Mouse (Mus musculus) heart, postnatal 25 days (tissue): ENCODE data around the gene Ddx41. TPM values are rescaled to one million over a fixed set of nuclear protein-coding genes. Genes with fewer than 3 reads are reported as not detected.
A peak's percentile ranks its signal among the peaks of the same experiment; 100 is the strongest.

Experiments
- DNase-seq: peaks from one replicate; pipeline ENCODE4 v3.0.0; 2022; ENCODE audit warnings: low spot score
- intact Hi-C: fragments of 180-260 bp; cut with DNase I; formaldehyde crosslinking; loops from one replicate; pipeline ENCODE4 v1.15.1; 2025
- total RNA-seq, 2 experiments: library from RNA; stranded (reverse); gene quantifications; 2 replicates each; pipeline ENCODE4 v1.2.3; 2021

The Ddx41 gene
- total RNA-seq, 2 experiments from 2014 or later, result 13.1 to 13.2 TPM

- DNase-seq, result no peak
- intact Hi-C loops, result no loop called here
Measured at GRCm38 (mm10) chr13:55511492-55511861, 25.0 kb downstream of the Ddx41 start.

DNA sequence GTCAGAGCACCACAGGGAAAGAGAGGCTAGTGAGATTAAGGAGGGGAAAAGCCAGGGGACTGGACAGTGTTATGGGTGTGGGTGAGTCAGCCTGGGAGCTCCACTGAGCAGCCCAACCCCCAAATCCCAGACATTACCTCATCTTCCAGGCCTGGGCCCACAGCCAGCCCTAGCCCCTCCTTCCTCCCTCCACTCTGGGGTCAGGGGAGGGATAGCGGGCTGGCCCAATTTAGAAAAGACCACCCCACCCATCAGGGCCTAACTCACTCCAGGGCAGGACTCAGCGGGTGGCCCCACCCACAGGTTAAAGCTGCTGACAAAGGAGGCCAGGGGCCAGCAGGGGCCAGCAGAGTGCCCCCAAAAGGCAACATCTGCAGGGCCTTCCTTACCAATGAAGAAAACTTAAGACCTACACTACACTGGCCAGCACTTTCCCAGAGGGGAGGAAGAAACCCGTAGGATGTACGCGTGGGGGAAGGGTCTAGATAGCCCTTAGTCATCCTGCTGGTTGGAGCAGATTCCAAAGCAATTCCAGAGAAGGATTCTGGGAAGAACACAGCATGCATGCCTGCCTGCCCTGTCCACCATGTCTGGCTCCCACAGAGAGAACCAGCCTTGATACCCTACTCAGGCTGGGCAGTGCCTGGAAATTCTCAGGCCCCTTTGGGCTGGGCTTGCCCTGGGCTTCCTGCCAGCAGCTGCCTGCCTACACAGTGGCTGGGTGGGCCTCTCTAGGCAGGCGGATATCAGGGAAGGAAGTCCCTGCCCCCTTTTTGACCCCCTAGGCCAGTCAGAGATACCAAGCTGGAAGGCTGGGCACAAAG is 25.6 kb downstream of the Ddx41 start:
- intact Hi-C loops, result no loop called here
- peak; percentile 92 for DNase-seq

DNA sequence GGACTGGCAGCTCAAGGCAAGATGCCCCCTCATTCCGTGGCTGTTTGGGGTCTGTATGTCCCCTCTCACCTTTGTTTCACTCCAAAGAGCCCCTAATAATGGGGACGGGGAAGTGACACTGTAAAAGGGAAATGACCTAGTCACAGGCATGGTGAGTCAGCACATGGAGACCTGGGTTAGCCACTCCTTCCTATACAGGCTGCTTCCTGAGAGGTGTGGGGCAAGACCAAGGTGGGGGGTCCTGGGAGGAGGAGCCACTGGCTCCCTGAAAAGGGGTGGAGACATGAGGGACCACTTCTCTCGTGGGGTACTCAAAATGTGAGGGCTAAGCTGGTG is 26.2 kb downstream of the Ddx41 start:
- no peak for DNase-seq
- intact Hi-C loops, result no loop called here

DNA sequence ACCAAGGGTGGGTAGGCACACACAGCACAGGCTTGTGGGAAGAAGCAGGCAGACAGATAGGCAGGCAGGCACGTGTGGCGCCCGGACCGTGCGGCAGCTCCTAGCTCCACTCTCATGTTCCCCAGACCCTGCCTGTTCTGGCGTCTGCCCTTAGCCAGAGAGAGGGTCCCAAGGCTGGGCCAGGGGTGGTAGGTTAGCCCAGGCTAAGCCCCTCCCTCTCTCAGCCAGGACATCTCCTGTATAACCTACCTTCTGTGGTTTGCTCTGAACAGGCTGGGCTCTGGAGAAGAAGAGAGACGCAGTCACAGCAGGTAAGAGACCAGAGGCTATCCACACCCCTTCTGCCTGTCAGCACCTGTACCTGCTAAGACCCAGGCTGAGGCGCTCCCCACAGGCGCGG is 27.9 kb downstream of the Ddx41 start:
- DNase-seq, result no peak
- intact Hi-C loops, result no loop called here

DNA sequence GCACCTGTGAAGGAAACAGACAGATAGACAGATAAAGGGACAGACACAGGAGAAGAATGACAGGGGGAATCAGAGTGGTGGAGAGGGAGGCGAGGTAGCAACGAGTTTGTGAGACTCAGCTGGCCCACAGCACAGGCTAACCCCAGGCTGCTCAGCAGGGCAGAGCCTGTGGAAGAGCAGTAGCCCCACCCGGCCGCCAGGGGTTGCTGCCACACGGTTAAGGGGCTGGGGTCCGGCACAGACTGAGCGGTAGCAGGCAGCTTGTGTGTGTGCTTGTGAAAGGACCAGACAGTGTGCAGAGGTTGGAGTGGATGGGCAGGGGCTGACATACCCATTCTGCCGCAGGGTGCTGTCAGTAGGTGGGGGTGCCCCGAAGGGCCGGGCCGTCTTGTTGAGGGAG is 28.6 kb downstream of the Ddx41 start:
- intact Hi-C loops, result no loop called here
- no peak for DNase-seq

DNA sequence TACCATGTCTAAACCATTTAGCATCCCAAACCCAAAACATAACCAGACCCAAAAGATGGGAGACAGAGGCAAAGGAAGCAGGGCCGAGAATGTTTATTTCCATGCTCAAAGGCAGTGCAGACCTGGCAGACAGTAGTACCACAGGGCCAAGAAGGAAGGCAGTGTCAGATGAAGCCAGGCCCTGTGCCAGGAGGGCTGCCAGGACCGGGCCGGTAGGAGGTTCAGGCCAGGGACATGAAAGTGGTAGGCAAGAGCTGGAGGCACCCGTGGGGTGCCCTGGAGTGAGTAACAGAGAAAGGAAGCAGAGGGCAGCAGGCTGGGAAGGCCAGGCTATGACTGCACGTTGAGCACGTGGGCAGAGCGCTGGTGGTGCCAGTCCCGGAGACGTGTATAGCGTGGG is 29.8 kb downstream of the Ddx41 start:
- intact Hi-C loops, result no loop called here
- DNase-seq, result no peak

GRCm38 (mm10) chr13:55505810-55506209 is 30.6 kb downstream of the Ddx41 start:
- intact Hi-C loops, result no loop called here
- DNase-seq, result no peak

DNA sequence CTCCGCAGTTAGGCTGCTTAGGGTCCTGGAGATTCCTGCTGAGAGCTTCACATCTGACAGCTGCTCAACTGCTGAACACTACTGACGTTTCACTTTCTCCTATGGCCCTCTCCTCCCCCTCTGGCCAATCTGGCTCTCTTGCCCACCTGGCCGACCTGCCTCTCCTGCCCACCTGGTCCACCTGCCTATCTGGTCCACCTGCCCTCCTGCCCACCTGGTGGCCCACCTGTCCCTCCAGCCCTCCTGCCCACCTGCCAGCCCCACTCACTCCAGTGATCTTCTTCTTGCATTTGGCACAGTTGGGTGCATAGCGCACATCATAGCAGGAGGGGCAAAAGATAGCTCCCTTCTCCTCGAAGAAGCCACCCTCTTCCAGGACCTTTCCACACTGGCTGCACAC is 32.1 kb downstream of the Ddx41 start:
- DNase-seq, result no peak
- intact Hi-C loops, result no loop called here

GRCm38 (mm10) chr13:55502405-55502804 is 34.1 kb downstream of the Ddx41 start:
- DNase-seq, result no peak

GRCm38 (mm10) chr13:55500575-55500974 is 35.9 kb downstream of the Ddx41 start:
- intact Hi-C loops, result no loop called here
- no peak for DNase-seq

More at GRCm38 (mm10) chr13:55502405-55502804, 34.1 kb downstream of the Ddx41 start:
- intact Hi-C loops, result no loop called here

GRCm38 (mm10) chr13:55498906-55499305 is 37.6 kb downstream of the Ddx41 start:
- intact Hi-C loops, result no loop called here
- DNase-seq, result no peak

DNA sequence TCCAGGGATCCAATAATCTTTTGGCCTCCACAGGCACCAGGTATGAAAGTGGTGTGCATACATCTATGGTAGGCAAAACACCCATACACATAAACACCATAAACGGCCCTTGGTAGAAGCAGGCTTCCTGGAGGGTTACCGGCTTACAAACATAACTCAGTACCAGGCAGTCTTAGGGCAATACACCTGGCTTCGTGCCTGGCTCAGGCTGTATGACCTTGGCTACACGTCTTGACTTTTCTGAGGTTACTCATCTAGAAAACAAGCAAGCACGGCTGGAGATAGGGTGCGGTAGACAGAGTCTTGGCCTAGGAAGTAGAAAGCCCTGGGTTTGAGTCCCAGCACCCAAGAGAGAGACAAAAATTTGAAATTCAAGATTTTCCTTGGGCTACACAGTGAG is 39.8 kb downstream of the Ddx41 start:
- intact Hi-C loops, result no loop called here
- no peak for DNase-seq

DNA sequence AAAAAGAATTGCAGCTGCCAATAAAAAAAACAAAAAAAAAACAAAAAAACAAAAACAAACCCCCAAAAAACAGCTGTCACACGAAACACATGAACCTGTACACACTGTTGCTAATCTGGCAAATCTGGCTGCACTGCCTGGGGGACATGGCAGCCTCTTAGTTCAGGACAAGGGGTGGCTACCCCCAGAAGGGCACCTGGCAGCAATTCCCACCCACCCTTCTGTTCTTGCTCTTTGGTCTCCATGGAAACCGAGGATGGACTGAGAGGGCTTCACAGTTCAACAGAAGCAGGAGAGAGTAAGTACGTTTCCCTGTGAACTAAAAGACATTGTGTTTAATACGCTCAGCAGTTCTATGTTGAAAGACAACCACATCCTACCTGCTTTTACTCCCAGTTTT is 40.8 kb downstream of the Ddx41 start:
- no peak for DNase-seq
- intact Hi-C loops, result no loop called here

GRCm38 (mm10) chr13:55494883-55495621 is 41.4 kb downstream of the Ddx41 start:
- intact Hi-C loops, result no loop called here
- DNase-seq, result peak; percentile 44

DNA sequence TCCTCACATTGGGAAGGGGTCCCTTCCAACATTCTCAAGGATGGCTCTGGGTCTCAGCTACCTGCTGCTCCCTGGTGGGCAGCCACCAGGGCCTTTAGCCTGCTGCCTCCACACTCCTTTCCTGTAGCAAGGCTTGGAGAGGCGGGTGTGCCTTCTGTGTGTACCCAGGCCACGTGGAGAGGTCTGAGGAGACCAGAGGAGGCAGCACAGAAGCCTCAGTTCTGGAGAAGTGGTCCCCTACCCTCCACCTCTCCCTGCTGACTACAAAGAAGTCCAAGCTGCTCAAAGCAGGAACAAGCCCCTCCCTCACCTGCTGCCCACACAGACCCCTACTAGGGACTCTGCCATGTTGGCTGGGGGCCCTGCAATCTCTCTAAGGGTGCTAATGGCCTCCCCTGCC is 42.2 kb downstream of the Ddx41 start:
- DNase-seq, result no peak
- intact Hi-C loops, result no loop called here

DNA sequence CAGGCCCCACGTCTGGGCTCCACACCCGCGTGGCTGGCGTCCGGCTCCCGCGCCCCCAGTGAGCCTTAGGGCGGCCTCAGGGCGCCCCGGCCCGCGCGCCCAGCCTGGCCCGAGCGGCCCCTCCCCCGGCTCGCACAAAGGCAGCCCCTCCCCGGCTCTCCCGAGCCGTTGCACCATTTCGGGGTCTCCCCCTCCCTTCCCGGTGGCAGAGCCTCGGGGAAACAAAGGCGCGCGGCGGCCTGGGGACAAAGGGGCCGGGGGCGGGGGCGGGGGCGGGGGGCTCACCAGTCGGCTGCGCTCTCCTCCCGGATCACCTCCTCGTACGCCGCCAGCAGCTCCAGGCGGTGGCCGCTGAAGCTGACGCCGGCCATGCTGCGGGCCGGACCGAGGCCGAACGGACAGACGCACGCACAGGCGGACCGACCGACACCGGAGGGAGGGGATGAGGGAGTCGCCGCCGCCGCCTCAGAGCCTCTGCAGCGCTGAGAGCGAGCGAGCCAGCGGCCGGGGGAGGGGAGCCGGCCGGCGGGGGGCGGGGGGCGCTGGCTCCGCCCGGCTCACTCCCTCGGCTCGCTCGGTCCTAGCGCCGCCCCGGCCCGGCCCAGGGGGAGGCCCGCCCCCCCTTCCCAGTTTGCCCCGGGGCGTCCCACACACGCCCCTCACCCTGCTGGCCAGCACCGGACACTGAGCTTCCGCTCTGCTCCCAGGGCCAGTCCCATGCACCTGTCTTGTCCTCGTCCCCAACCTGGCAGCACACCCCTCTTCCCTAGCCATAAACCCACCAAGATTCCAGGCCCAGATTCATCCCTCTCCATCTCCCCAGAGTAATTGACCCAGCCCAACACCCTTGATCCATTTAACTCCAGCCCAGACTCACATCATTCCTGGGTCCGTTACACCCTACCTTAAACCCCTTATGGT is 48.6 kb downstream of the Ddx41 start, which contains the start of gene Dbn1:
Gene Dbn1, minus strand, starts transcription at position 534 of the 921 bp plus-strand sequence.
- intact Hi-C loops, result no loop called here
- DNase-seq, result no peak

GRCm38 (mm10) chr13:55486916-55487577 is 49.4 kb downstream of the Ddx41 start:
- DNase-seq, result no peak

DNA sequence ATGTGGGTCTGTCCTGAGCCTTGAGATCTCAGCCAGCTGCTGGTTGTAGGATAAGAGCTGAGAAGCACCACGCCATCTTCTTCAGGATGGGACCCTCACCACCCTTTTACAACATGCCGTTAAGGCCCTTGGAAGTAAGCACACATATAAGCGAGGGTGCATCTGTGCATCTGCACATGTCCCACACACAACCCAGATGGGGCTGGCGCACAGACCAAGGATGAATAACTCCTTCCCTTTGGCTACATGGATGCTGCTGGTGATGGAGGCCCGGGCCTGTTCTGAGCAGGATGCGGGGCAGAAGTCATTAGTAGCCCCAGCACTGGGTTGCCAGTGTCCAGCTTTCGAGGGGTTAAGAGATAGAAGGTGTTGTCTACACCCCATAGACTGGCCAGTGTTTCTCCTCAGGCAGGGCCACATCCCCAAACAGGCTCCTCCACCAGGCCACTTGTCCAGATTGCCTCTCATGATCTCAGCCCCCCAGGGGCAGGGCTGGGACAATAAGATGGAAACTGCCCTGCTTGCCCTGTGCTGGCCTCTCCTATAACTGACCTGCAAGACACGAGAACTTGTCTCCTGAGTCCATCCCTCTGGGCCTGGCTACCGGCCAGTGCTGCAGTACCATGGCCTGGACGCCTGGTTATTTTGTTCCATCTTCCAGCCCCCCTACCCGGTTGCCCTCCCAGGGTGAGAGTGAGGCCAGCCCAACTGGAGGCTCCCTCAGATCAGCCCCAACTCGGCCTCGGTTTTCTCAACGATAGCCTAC is 50.2 kb downstream of the Ddx41 start:
- intact Hi-C loops, result no loop called here
- DNase-seq, result no peak

More at GRCm38 (mm10) chr13:55486916-55487577, 49.4 kb downstream of the Ddx41 start:
- intact Hi-C loops, result no loop called here

DNA sequence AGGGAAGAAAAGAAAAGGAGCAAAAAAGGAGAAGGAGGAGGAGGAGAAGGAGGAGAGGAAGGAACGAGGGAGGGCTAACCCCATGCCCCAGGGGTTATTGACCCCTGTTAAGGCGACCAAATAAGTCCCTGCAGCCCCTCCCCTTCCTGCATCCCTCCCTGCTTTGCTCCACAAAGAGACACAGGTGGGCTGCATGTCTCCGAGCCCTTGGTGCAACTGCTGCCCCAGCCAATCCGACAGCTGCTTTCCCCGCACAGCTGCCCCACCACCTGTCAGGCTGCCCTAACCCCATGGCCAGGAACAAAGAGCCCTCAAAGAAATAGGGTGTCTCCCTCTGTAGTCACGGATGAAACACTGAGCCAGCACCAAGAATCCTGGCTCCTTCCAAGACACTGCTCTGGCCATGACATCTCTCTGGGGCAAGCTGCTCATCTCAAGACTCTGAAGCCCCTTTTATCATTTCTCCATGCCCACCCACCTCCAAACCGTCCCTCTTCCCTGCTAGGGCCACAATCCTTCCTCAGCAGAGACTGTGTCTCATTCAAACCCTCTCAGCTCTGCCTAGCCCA is 51.9 kb downstream of the Ddx41 start:
- intact Hi-C loops, result no loop called here
- DNase-seq, result no peak
